Mouse (Mus musculus) small intestine, adult 2 months (tissue): ENCODE measurements around the gene Stk39.

Experiments
- CTCF ChIP-seq: fragments of 200-500 bp; IDR thresholded peaks from 2 replicates; pipeline ENCODE4 v1.5.1; 2012; ENCODE audit warnings: low read depth, mild to moderate bottlenecking, control low read depth, inconsistent platforms, low read length, moderate library complexity, mixed read lengths; ENCODE audit not compliant: insufficient replicate concordance, insufficient read length; ENCODE audit errors: extremely low read depth
- POLR2A ChIP-seq: fragments of 200-500 bp; IDR thresholded peaks from 2 replicates; pipeline ENCODE4 v1.6.1; 2012; ENCODE audit warnings: low read depth, mild to moderate bottlenecking, control low read depth, inconsistent platforms, low read length, moderate library complexity

DNA sequence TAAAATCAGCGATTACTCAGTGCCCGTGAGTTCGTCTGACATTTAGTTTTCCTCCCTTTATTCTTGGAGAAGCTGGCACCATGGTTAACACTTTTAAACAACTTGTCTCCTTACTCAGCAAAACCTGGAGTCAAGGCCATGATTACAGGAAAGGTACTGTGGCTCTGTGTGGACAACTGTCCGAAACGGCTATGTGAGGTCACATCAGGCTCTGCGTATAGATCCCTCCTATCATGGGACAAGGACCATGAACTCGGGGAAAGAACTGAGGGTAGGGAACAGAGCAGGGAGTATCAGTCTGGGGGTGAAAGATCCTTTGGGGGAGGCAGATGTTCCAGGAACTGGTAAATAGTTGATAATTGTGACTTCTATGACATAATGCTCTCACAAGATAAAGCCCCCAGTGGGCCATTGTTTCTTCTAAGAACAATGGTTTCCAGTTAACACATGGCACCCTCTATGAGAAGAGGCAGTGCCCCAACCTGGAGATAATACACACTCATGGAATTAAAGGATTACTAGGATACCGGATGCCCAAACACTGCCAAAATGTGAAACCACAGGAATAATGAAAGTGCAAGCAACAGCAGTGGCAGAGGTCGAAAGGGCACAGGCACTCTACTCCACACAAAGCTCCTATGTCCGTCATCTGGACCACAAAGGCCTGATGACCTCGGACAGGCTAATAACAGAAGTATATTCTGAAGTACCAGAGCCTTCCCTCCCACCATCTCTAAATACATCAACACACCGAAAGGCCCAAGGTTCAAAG is 64.7 kb downstream of the Stk39 start:
- TF ChIP-seq CTCF (no peak), POLR2A (no peak)
